Mouse (Mus musculus): ENCODE measurements around the gene Iglon5. TPM values are rescaled to one million over a fixed set of nuclear protein-coding genes. Genes with fewer than 3 reads are reported as not detected.

Iglon5 gene
- 0.56 and 0.75 TPM in 2 replicates for polyA plus RNA-seq (2014; fragmentation: Nextera tagmentation; extraction: Ambion mirVana)

GRCm38 (mm10) chr7:43489631-43490125 lies at the start of gene Iglon5:
Gene Iglon5 (minus strand): TSS chr7:43490075.
- Histone ChIP-seq H3K4me1 (ENCODE audit: control insufficient read depth, insufficient read depth, low read length) (no peaks in the 10 kb centered on the region; the same call in 1 of the 2 replicates), H3K9me3 (ENCODE audit: control insufficient read depth, low read length) (no peaks in the 10 kb centered on the region), H3K4me2 (ENCODE audit: low read depth, low read length) (peak within 1 kb of the TSS; percentile 62), H3K36me3 (ENCODE audit: control insufficient read depth, insufficient read depth, low read length) (no peaks in the 10 kb centered on the region), H3K9ac (ENCODE audit: low read depth, low read length) (peak within 1 kb of the TSS; percentile 69), H3K27ac (replicated peaks; ENCODE audit: low read depth, low read length) (no peak within 1 kb of the TSS), H3K4me3 (ENCODE audit: low read depth, low read length) (peak within 1 kb of the TSS; percentile 54), H3K27me3 (replicated peaks; ENCODE audit: control insufficient read depth, insufficient read depth, low read length) (peaks cover under 1% of the 10 kb centered on the region; the same call in 1 of the 2 replicates)
- no peak for DNase-seq (ENCODE audit: low spot score)
- 0% methylated on average over 13 of the region's 41 CpGs for WGBS
- peak; percentile 27; the same call in 1 of the 2 replicates for ATAC-seq (ENCODE audit: low read depth)

- no peak overlapping the region for H3K27ac ChIP-seq (replicated peaks; ENCODE audit: low read depth, low read length)
- no peaks in the 10 kb centered on the region for H3K9me3 ChIP-seq (ENCODE audit: control insufficient read depth, low read length)
- H3K27me3 ChIP-seq (replicated peaks; ENCODE audit: control insufficient read depth, insufficient read depth, low read length) = no peaks in the 10 kb centered on the region
- no peaks in the 10 kb centered on the region for H3K4me1 ChIP-seq (ENCODE audit: control insufficient read depth, insufficient read depth, low read length)
- no peak overlapping the region for H3K4me2 ChIP-seq (ENCODE audit: low read depth, low read length)
- H3K9ac ChIP-seq (ENCODE audit: low read depth, low read length) = no peak overlapping the region
- H3K36me3 ChIP-seq (ENCODE audit: control insufficient read depth, insufficient read depth, low read length) = no peaks in the 10 kb centered on the region
- WGBS = 66% methylated on average over 4 of the region's 4 CpGs
- H3K4me3 ChIP-seq (ENCODE audit: low read depth, low read length) = no peak overlapping the region
- ATAC-seq (ENCODE audit: low read depth) = no peak
- DNase-seq (ENCODE audit: low spot score) = no peak
Measured at GRCm38 (mm10) chr7:43538524-43538923, 48.6 kb upstream of the Iglon5 start.

GRCm38 (mm10) chr7:43532936-43533505 lies 43.1 kb upstream of the Iglon5 start:
- no peaks in the 10 kb centered on the region for H3K36me3 ChIP-seq (ENCODE audit: control insufficient read depth, insufficient read depth, low read length)
- no peaks in the 10 kb centered on the region for H3K4me1 ChIP-seq (ENCODE audit: control insufficient read depth, insufficient read depth, low read length)

GRCm38 (mm10) chr7:43530216-43530785 lies 40.4 kb upstream of the Iglon5 start:
- Histone ChIP-seq H3K4me3 (ENCODE audit: low read depth, low read length) (no peak overlapping the region), H3K4me2 (ENCODE audit: low read depth, low read length) (no peak overlapping the region), H3K9me3 (ENCODE audit: control insufficient read depth, low read length) (no peaks in the 10 kb centered on the region), H3K4me1 (ENCODE audit: control insufficient read depth, insufficient read depth, low read length) (no peaks in the 10 kb centered on the region), H3K36me3 (ENCODE audit: control insufficient read depth, insufficient read depth, low read length) (no peaks in the 10 kb centered on the region), H3K9ac (ENCODE audit: low read depth, low read length) (no peak overlapping the region), H3K27me3 (replicated peaks; ENCODE audit: control insufficient read depth, insufficient read depth, low read length) (no peaks in the 10 kb centered on the region), H3K27ac (replicated peaks; ENCODE audit: low read depth, low read length) (no peak overlapping the region)
- 65% methylated on average over 8 of the region's 8 CpGs for WGBS
- ATAC-seq (ENCODE audit: low read depth) = no peak
- no peak for DNase-seq (ENCODE audit: low spot score)

More at GRCm38 (mm10) chr7:43532936-43533505, 43.1 kb upstream of the Iglon5 start:
- WGBS = 80% methylated on average over 9 of the region's 9 CpGs
- Histone ChIP-seq H3K9me3 (ENCODE audit: control insufficient read depth, low read length) (no peaks in the 10 kb centered on the region), H3K4me2 (ENCODE audit: low read depth, low read length) (no peak overlapping the region), H3K27ac (replicated peaks; ENCODE audit: low read depth, low read length) (no peak overlapping the region), H3K9ac (ENCODE audit: low read depth, low read length) (no peak overlapping the region), H3K27me3 (replicated peaks; ENCODE audit: control insufficient read depth, insufficient read depth, low read length) (no peaks in the 10 kb centered on the region), H3K4me3 (ENCODE audit: low read depth, low read length) (no peak overlapping the region)
- no peak for ATAC-seq (ENCODE audit: low read depth)
- no peak for DNase-seq (ENCODE audit: low spot score)

GRCm38 (mm10) chr7:43525313-43525712 lies 35.4 kb upstream of the Iglon5 start:
- ATAC-seq (ENCODE audit: low read depth) = no peak

GRCm38 (mm10) chr7:43522776-43523175 lies 32.9 kb upstream of the Iglon5 start:
- H3K9ac ChIP-seq (ENCODE audit: low read depth, low read length) = no peak overlapping the region
- H3K4me3 ChIP-seq (ENCODE audit: low read depth, low read length) = no peak overlapping the region
- H3K9me3 ChIP-seq (ENCODE audit: control insufficient read depth, low read length) = no peaks in the 10 kb centered on the region
- H3K27ac ChIP-seq (replicated peaks; ENCODE audit: low read depth, low read length) = no peak overlapping the region
- H3K36me3 ChIP-seq (ENCODE audit: control insufficient read depth, insufficient read depth, low read length) = no peaks in the 10 kb centered on the region
- no peak overlapping the region for H3K4me2 ChIP-seq (ENCODE audit: low read depth, low read length)
- no peaks in the 10 kb centered on the region for H3K4me1 ChIP-seq (ENCODE audit: control insufficient read depth, insufficient read depth, low read length)
- 90% methylated on average over 2 of the region's 2 CpGs for WGBS
- DNase-seq (ENCODE audit: low spot score) (no peak), ATAC-seq (ENCODE audit: low read depth) (no peak)
- no peaks in the 10 kb centered on the region for H3K27me3 ChIP-seq (replicated peaks; ENCODE audit: control insufficient read depth, insufficient read depth, low read length)

More at GRCm38 (mm10) chr7:43525313-43525712, 35.4 kb upstream of the Iglon5 start:
- no peaks in the 10 kb centered on the region for H3K27me3 ChIP-seq (replicated peaks; ENCODE audit: control insufficient read depth, insufficient read depth, low read length)
- 51% methylated on average over 3 of the region's 3 CpGs for WGBS
- no peaks in the 10 kb centered on the region for H3K9me3 ChIP-seq (ENCODE audit: control insufficient read depth, low read length)
- no peak overlapping the region for H3K9ac ChIP-seq (ENCODE audit: low read depth, low read length)
- no peak for DNase-seq (ENCODE audit: low spot score)
- no peaks in the 10 kb centered on the region for H3K36me3 ChIP-seq (ENCODE audit: control insufficient read depth, insufficient read depth, low read length)
- no peak overlapping the region for H3K4me3 ChIP-seq (ENCODE audit: low read depth, low read length)
- H3K4me1 ChIP-seq (ENCODE audit: control insufficient read depth, insufficient read depth, low read length) = no peaks in the 10 kb centered on the region
- no peak overlapping the region for H3K4me2 ChIP-seq (ENCODE audit: low read depth, low read length)
- no peak overlapping the region for H3K27ac ChIP-seq (replicated peaks; ENCODE audit: low read depth, low read length)

GRCm38 (mm10) chr7:43518341-43518740 lies 28.5 kb upstream of the Iglon5 start:
- no peaks in the 10 kb centered on the region for H3K4me1 ChIP-seq (ENCODE audit: control insufficient read depth, insufficient read depth, low read length)
- H3K4me3 ChIP-seq (ENCODE audit: low read depth, low read length) = no peak overlapping the region
- DNase-seq (ENCODE audit: low spot score) = no peak
- WGBS = 89% methylated on average over 15 of the region's 15 CpGs
- H3K9ac ChIP-seq (ENCODE audit: low read depth, low read length) = no peak overlapping the region
- H3K4me2 ChIP-seq (ENCODE audit: low read depth, low read length) = no peak overlapping the region
- no peak for ATAC-seq (ENCODE audit: low read depth)
- no peaks in the 10 kb centered on the region for H3K27me3 ChIP-seq (replicated peaks; ENCODE audit: control insufficient read depth, insufficient read depth, low read length)
- H3K27ac ChIP-seq (replicated peaks; ENCODE audit: low read depth, low read length) = no peak overlapping the region
- H3K36me3 ChIP-seq (ENCODE audit: control insufficient read depth, insufficient read depth, low read length) = no peaks in the 10 kb centered on the region
- H3K9me3 ChIP-seq (ENCODE audit: control insufficient read depth, low read length) = no peaks in the 10 kb centered on the region

- no peak for ATAC-seq (ENCODE audit: low read depth)
- Histone ChIP-seq H3K4me3 (ENCODE audit: low read depth, low read length) (no peak overlapping the region), H3K27me3 (replicated peaks; ENCODE audit: control insufficient read depth, insufficient read depth, low read length) (no peaks in the 10 kb centered on the region), H3K36me3 (ENCODE audit: control insufficient read depth, insufficient read depth, low read length) (no peaks in the 10 kb centered on the region), H3K9ac (ENCODE audit: low read depth, low read length) (no peak overlapping the region), H3K4me1 (ENCODE audit: control insufficient read depth, insufficient read depth, low read length) (no peaks in the 10 kb centered on the region), H3K9me3 (ENCODE audit: control insufficient read depth, low read length) (no peaks in the 10 kb centered on the region), H3K27ac (replicated peaks; ENCODE audit: low read depth, low read length) (no peak overlapping the region), H3K4me2 (ENCODE audit: low read depth, low read length) (no peak overlapping the region)
- no peak for DNase-seq (ENCODE audit: low spot score)
- 76% methylated on average over 5 of the region's 5 CpGs for WGBS
Measured at GRCm38 (mm10) chr7:43515076-43515475, 25.2 kb upstream of the Iglon5 start.

- DNase-seq (ENCODE audit: low spot score) = no peak
- ATAC-seq (ENCODE audit: low read depth) = no peak
- WGBS = 62% methylated on average over 4 of the region's 4 CpGs
Measured at GRCm38 (mm10) chr7:43512519-43512918, 22.6 kb upstream of the Iglon5 start.

More at GRCm38 (mm10) chr7:43512519-43512918, 22.6 kb upstream of the Iglon5 start:
- Histone ChIP-seq H3K27me3 (replicated peaks; ENCODE audit: control insufficient read depth, insufficient read depth, low read length) (no peaks in the 10 kb centered on the region), H3K9ac (ENCODE audit: low read depth, low read length) (no peak overlapping the region), H3K4me1 (ENCODE audit: control insufficient read depth, insufficient read depth, low read length) (no peaks in the 10 kb centered on the region), H3K9me3 (ENCODE audit: control insufficient read depth, low read length) (no peaks in the 10 kb centered on the region), H3K36me3 (ENCODE audit: control insufficient read depth, insufficient read depth, low read length) (no peaks in the 10 kb centered on the region), H3K4me3 (ENCODE audit: low read depth, low read length) (no peak overlapping the region), H3K4me2 (ENCODE audit: low read depth, low read length) (no peak overlapping the region), H3K27ac (replicated peaks; ENCODE audit: low read depth, low read length) (no peak overlapping the region)

All from embryonic facial prominence, embryonic 14.5 days (tissue).